Mouse (Mus musculus): Measurements from ENCODE around the gene Cog3. TPM values are rescaled to one million over a fixed set of nuclear protein-coding genes. Genes with fewer than 3 reads are reported as not detected.

Gene Cog3
- total RNA-seq, 2 experiments from 2014 or later: 22.7 to 26.4 TPM

GRCm38 (mm10) chr14:75706647-75707046 is 47.7 kb downstream of the Cog3 start:
- DNase-seq (ENCODE audit: low spot score in 2 of 2): no peak

DNA sequence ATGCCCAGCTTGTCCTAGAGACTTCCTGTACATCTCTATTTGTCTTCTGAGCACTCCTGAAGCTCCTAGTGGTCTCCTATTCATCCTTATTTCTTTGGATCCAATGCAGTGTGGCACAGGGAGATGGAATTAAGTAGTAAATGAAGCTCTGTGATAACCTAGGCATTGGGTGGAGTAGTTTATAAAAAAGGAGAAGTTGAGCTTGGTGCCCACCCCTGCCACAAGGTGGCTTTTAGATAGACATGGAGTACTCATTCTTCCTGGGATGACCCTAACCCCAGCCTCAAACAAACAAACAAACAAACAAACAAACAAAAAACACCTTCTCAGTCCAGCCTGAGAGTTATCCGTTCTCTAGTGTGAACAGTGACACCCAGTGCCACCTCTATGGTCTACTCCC is 56.4 kb downstream of the Cog3 start:
- DNase-seq (ENCODE audit: low spot score in 2 of 2): no peak

DNA sequence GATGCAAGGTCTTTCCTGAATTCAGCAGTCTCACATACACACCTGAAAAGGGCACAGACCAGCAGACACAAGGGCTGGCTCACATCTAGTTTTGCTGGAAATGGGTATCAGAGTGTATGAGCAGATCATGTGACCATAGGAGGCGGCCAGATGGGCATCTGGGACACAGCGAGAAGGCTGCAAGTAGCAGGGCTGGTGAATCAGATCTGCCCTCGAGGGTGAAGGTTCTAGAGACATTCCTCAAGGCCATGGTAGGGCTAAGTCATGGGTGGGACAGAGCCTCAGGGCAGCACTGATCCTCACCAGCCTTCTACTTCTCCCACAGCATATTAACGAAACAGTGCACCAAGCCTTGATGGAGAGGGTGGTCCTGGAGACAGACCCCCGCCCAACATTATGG is 58.2 kb downstream of the Cog3 start:
- DNase-seq (ENCODE audit: low spot score in 2 of 2): peak in 1 of 2 experiments; percentile 5

- no peak for DNase-seq (ENCODE audit: low spot score in 2 of 2)
Measured at GRCm38 (mm10) chr14:75690428-75690827, 63.9 kb downstream of the Cog3 start.

- DNase-seq (ENCODE audit: low spot score in 2 of 2): no peak
Measured at GRCm38 (mm10) chr14:75676316-75676715, 78.0 kb downstream of the Cog3 start.

GRCm38 (mm10) chr14:75669085-75669645 is 85.2 kb downstream of the Cog3 start:
- DNase-seq (ENCODE audit: low spot score in 2 of 2): no peak

DNA sequence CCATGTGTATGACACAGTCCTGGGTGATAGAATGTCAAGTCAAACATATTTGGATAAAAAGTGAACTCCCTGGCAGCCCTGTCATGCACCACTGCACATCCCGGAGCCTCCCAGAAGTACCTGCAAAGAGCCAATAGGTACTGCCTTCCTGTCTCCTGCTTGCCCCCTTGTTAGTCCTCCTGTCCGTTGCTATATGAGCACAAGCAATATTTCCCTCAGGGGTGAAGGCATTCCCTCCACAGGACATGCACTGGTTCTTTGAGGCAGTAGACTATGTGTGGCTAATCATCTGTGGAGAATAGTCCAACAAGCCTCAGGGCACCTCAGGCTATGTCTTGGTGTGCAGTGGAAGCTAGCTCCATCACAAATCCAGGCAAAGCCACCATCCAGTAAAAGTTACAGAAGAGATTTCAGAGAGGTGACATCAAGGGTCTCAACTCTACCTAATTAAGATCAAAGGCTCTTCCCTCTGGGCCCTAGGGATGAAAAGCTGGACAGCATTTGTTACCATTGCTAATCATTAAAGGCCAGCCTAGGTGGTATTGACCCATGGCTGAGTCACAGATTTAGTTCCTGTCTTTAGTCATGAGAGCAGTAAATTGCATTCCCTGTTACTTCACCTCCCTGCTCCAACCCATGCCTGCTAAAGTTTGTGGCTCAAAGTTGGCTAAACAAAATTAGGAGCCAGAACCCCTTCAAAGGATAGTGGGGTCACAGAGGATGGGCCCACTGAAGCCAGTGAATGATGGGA is 88.7 kb downstream of the Cog3 start:
- DNase-seq (ENCODE audit: low spot score in 2 of 2): no peak

DNA sequence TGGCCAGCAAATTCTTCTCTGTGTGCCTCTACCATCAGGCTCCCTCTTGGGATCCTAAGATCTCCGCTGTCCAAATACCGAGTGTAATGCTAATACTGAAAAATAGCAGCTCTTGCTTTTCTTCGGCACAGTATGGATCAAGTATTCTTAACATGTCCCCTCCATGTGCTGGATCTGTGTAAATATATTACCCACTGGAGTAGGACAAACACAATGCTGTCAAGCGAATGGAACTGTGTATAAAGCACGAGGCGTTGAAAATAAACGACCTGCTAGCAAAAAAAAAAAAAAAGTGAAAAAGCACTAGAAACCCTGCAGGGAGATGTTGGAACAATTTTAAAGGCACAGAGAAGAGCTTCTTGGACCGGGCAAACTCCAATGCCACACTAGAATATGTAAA is 92.8 kb downstream of the Cog3 start:
- DNase-seq (ENCODE audit: low spot score in 2 of 2): no peak

GRCm38 (mm10) chr14:75660936-75661335 is 93.4 kb downstream of the Cog3 start:
- no peak for DNase-seq (ENCODE audit: low spot score in 2 of 2)

Other genes starting within 250 kb of the Cog3 start
- gene Spert, start 161.4 kb downstream of the Cog3 start, total RNA-seq (2021): not detected
- gene Erich6b, start 112.3 kb downstream of the Cog3 start, total RNA-seq (2021): not detected
- 100 to 1,000 TPM in 1 of 2 experiments, 10 to 100 TPM in 1; 81.1 to 119 TPM for gene Slc25a30, start 32.5 kb upstream of the Cog3 start, total RNA-seq (2021)
- 1,000 to 10,000 TPM; 2,758 to 2,912 TPM for gene Tpt1, start 90.6 kb upstream of the Cog3 start, total RNA-seq (2021)
- not detected for gene Kctd4, start 200.5 kb upstream of the Cog3 start, total RNA-seq (2021)